Mouse (Mus musculus) G1E (cell line): Measurements from ENCODE around the gene Nalcn. TPM values are rescaled to one million over a fixed set of nuclear protein-coding genes. Genes with fewer than 3 reads are reported as not detected.
"Not testable (repeated sequence)": the region's sequence is repeated elsewhere in the genome, so short reads cannot be mapped to it uniquely, and the experiment has no call there.

ENCODE experiments used
- ATAC-seq: 2 replicates; pipeline ENCODE4 v1.8.0; 2016; ENCODE audit warnings: mild to moderate bottlenecking; ENCODE audit not compliant: insufficient number of reproducible peaks, poor library complexity, low FRiP score, severe bottlenecking; ENCODE audit errors: extremely low read depth
- DNase-seq: peaks from one replicate; pipeline ENCODE4 v3.0.0; 2012; ENCODE audit warnings: low spot score
- H3K27me3 ChIP-seq: 2 replicates; pipeline ENCODE4 v1.6.1; 2012; ENCODE audit warnings: mild to moderate bottlenecking, low read length, inconsistent platforms; ENCODE audit not compliant: insufficient read depth
- H3K36me3 ChIP-seq: replicated peaks from 2 replicates; pipeline ENCODE3; 2012; ENCODE audit warnings: mild to moderate bottlenecking, inconsistent platforms
- H3K4me1 ChIP-seq: 2 replicates; pipeline ENCODE4 v1.6.1; 2012; ENCODE audit warnings: low read depth, low read length, inconsistent platforms, mixed read lengths; ENCODE audit not compliant: insufficient read depth
- H3K4me3 ChIP-seq: 2 replicates; pipeline ENCODE4 v1.5.1; 2012; ENCODE audit warnings: low read depth, mild to moderate bottlenecking, inconsistent platforms, low read length, moderate library complexity, mixed read lengths
- H3K9me3 ChIP-seq: replicated peaks from 2 replicates; pipeline ENCODE4 v1.6.1; 2012; ENCODE audit warnings: inconsistent platforms
- CTCF ChIP-seq: IDR thresholded peaks from 2 replicates; pipeline ENCODE4 v1.5.1; 2012; ENCODE audit warnings: low read depth, low read length, inconsistent platforms, mixed read lengths
- GATA1 ChIP-seq: IDR thresholded peaks from 2 replicates; pipeline ENCODE4 v1.6.1; 2012; ENCODE audit warnings: borderline replicate concordance, low read length, inconsistent platforms, mixed read lengths
- GATA2 ChIP-seq: IDR thresholded peaks from 2 replicates; pipeline ENCODE4 v1.6.1; 2012; ENCODE audit warnings: low read depth, low read length, inconsistent platforms, borderline replicate concordance
- POLR2AphosphoS5 ChIP-seq: IDR thresholded peaks from 2 replicates; pipeline ENCODE4 v1.6.1; 2012; ENCODE audit warnings: low read depth, low read length, inconsistent platforms; ENCODE audit not compliant: insufficient replicate concordance
- TAL1 ChIP-seq: conservative IDR thresholded peaks from 2 replicates; pipeline ENCODE4 v1.6.1; 2012; ENCODE audit warnings: low read depth, low read length, inconsistent platforms, mixed read lengths
- polyA plus RNA-seq: library from polyadenylated mRNA; stranded (reverse); fragments of >175 nt; gene quantifications from 2 replicates; pipeline ENCODE4 v1.2.3, GENCODE M21; 2012
- total RNA-seq, 2 experiments: library from RNA; stranded (forward) in 1 of 2; stranded (reverse) in 1 of 2; fragments of 200-1000 nt in 1 of 2; fragments of >200 nt in 1 of 2; fragmentation: Nextera tagmentation in 1 of 2; gene quantifications; 2 replicates each; pipeline ENCODE4 v1.2.3; 2014 to 2017

The Nalcn gene
- total RNA-seq (2014; fragmentation: Nextera tagmentation) (not detected in 2 replicates), total RNA-seq (2017) (0.17 and 0.76 TPM in 2 replicates), polyA plus RNA-seq (not detected in 2 replicates)

DNA sequence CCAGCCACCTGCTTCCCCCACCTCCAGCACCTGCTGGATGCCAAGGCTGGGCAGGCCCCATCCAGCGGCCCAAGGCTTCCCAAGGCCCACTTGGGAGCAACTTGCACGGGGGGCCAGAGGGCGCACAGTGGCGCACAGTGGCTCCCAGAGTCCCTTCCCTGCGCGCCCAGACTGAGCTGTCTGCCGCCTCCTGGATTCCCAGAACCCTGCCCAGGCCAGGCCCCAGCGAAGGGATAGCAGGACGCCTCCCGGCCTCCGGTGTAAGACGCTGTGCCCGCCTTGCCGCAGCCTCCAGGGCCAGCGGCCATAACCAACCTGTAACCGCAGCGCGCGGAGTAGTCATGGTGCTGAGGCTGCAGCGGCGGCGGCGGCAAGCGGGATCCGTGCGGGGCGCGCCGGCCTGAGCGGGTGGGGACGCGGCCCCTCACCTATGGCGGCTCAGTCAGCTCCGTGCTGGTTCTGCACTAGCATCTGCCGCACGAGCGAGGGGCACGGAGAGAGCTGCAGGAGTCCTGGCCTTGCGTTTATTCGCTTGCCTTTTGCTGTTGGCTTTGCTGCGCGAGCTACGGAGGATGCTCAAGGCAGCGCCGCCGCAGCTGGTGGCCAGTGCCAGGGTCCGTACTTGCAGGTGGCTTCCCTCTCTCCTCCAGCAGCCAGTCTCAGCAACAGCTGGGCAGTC is at the start of gene Nalcn:
TSS of gene Nalcn (minus strand) at position 644 of the 679 bp plus-strand sequence.
- ATAC-seq: no peak
- H3K4me1 ChIP-seq: no peaks in the 10 kb centered on the region
- TF ChIP-seq GATA1: no peak
- TF ChIP-seq POLR2AphosphoS5: no peak
- no peak for TF ChIP-seq CTCF
- TF ChIP-seq GATA2: no peak
- TF ChIP-seq TAL1: no peak
- peaks cover 11% of the 10 kb centered on the region for H3K9me3 ChIP-seq
- no peak for DNase-seq
- no peak within 1 kb of the TSS for H3K4me3 ChIP-seq
- no peaks in the 10 kb centered on the region; the same call in 1 of the 2 replicates for H3K27me3 ChIP-seq
- no peaks in the 10 kb centered on the region for H3K36me3 ChIP-seq

DNA sequence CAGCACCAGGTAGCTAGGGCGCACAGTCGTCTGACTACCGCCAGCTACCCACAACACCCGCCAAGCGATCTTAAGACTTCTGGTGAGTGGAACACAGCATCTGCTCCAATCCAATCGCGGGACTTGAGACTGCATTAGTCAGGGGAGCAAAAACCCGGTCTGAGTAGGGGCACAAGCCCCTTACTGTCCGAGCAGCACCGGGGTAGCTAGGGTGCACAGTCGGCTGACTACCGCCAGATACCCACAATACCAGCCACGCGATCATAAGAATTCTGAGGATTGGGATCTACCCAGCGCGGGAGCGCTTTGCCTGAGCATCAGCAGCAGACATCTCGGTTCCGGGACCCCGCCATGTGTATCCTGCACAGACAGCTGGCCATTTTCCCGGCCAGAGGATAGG is 44.1 kb upstream of the Nalcn start:
- not testable (repeated sequence) for ATAC-seq, H3K4me3 ChIP-seq, DNase-seq

DNA sequence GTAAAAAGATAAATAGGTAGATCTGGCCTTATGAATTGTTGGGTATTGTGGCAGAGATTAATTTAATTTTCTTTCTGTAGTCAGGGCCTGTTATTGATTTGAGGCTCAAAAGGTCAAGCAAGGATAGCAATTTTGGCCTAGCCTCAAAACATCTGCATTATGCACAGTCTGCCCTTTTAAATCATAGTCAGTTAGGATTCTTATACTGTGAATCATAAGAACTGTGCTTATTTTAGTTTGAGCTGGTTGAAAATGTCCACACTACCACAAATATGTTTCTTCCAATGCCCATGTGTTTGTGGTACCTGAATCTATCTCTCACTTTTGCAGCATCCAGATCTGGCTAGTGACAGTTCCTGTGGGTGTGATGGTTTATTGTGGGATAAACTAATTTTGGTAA is 37.5 kb upstream of the Nalcn start:
- H3K9me3 ChIP-seq: peaks cover 9% of the 10 kb centered on the region
- no peaks in the 10 kb centered on the region for H3K27me3 ChIP-seq
- H3K4me1 ChIP-seq: no peaks in the 10 kb centered on the region
- ATAC-seq: no peak
- DNase-seq: no peak
- no peak overlapping the region for H3K4me3 ChIP-seq
- no peak for TF ChIP-seq GATA2
- TF ChIP-seq CTCF: no peak
- TF ChIP-seq TAL1: no peak
- no peak for TF ChIP-seq GATA1
- no peak for TF ChIP-seq POLR2AphosphoS5
- no peaks in the 10 kb centered on the region for H3K36me3 ChIP-seq

More for the DNA sequence above, 44.1 kb upstream of the Nalcn start:
- H3K4me1 ChIP-seq, H3K9me3 ChIP-seq, H3K27me3 ChIP-seq, H3K36me3 ChIP-seq: not testable (repeated sequence)

DNA sequence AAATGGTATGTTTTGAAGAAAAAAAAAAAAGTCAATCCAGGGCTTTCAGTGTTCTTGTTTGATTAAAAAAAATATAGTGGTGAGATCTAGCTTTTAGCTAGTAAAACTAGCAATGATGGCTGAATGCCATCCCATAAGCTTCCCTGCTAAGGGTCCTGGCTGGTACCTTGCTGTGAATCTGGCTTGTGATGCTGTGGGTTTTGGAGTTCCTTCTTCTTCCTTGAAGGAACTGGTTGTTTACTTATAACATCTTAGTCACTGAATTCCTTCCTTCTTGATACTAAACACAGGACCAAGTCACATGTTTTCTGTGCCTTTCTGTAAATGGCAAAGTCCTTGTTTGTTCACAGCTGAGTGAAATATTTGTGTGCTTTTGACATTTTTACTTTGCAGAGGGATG is 36.3 kb upstream of the Nalcn start:
- no peak for DNase-seq
- Histone ChIP-seq H3K9me3 (peaks cover 11% of the 10 kb centered on the region), H3K36me3 (no peaks in the 10 kb centered on the region), H3K4me3 (no peak overlapping the region), H3K27me3 (no peaks in the 10 kb centered on the region), H3K4me1 (no peaks in the 10 kb centered on the region)
- TF ChIP-seq GATA2 (no peak), GATA1 (no peak), TAL1 (no peak), CTCF (no peak), POLR2AphosphoS5 (no peak)
- ATAC-seq: no peak

DNA sequence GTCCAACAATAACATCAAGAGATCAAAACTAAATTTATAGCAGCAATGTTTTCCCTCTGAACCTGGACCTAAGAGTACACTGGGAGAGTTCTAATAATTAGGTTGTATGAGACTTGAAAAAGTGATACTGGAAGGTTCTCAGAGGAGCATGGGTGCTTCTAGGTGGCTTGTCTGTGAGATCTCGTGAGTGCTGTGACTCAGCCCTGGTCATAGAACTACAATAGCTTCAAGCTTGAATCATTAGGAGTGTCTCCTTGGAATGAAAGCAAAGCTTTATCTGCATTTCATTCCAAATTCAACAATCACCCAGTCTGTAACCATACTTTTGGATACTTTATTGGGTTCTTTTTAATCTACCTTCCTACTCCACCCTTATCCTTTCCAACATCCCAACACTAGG is 35.4 kb upstream of the Nalcn start:
- Histone ChIP-seq H3K4me3 (no peak overlapping the region), H3K36me3 (no peaks in the 10 kb centered on the region), H3K27me3 (no peaks in the 10 kb centered on the region), H3K9me3 (peaks cover 13% of the 10 kb centered on the region), H3K4me1 (no peaks in the 10 kb centered on the region)
- no peak for TF ChIP-seq TAL1
- no peak for ATAC-seq
- DNase-seq: no peak

DNA sequence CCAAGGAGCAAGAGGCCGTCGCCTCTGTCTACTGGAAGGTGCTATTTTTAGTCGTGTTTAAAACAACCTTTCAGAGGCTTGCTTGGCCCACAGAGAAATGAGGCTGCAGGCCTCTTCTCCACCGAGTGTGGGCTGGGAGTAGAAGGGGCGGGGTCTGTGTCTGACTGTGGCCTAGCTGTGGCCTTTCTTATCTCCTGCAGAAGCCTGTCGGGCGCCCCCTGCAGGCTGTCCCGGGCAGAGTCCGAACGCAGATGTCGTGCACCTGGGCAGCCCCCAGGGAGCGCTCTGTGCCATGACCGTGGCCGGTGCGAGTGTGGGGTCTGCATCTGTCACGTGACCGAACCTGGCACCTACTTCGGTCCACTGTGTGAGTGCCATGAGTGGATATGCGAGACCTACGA is 34.1 kb upstream of the Nalcn start:
- ATAC-seq: no peak
- TF ChIP-seq POLR2AphosphoS5 (no peak), TAL1 (no peak), GATA2 (no peak), CTCF (no peak), GATA1 (no peak)

DNA sequence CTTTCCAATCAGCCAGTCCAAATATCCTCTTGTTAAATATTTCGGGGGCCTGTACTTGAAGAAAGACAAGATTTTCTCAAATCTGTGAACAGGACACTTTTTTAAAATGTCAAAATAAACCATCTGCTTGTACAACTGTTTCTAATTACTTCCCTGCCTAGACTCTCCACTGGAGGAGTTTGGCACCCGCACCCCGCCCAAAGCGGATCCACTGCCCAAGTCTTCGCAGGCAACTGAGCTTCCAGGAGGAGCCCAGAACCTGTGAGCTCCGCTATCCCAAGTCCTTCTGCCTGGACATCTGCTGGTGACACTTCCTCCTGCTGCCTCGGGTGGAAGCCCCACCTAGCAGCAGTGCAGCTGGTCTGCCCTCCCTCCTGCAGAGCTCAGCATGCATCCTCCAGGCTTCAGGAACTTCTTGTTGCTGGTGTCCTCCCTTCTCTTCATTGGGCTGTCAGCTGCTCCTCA is 33.0 kb upstream of the Nalcn start, which contains the start of gene Itgbl1:
TSS of gene Itgbl1 (plus strand) at position 51 of the 465 bp plus-strand sequence.
- no peak within 1 kb of the TSS for H3K4me3 ChIP-seq
- DNase-seq: no peak
- H3K36me3 ChIP-seq: no peaks in the 10 kb centered on the region
- TF ChIP-seq CTCF (no peak), TAL1 (no peak), GATA2 (no peak), POLR2AphosphoS5 (no peak), GATA1 (no peak)
- H3K9me3 ChIP-seq: peaks cover 13% of the 10 kb centered on the region
- H3K27me3 ChIP-seq: no peaks in the 10 kb centered on the region
- H3K4me1 ChIP-seq: no peaks in the 10 kb centered on the region
- ATAC-seq: no peak

More for the DNA sequence above, 34.1 kb upstream of the Nalcn start:
- no peak for DNase-seq
- Histone ChIP-seq H3K27me3 (no peaks in the 10 kb centered on the region), H3K4me3 (no peak overlapping the region), H3K36me3 (no peaks in the 10 kb centered on the region), H3K4me1 (no peaks in the 10 kb centered on the region), H3K9me3 (peaks cover 13% of the 10 kb centered on the region)
